Mouse (Mus musculus) heart, embryonic 11.5 days (tissue): ENCODE data around the gene Csrnp1. TPM values are rescaled to one million over a fixed set of nuclear protein-coding genes. Genes with fewer than 3 reads are reported as not detected.

Experiments used
- ATAC-seq: fragments of 200-750 bp; cut with Nextera tagmentation; replicated peaks from 2 replicates; pipeline ENCODE4 v1.8.0; 2017; ENCODE audit warnings: moderate library complexity; ENCODE audit not compliant: insufficient number of reproducible peaks, low FRiP score, low TSS enrichment
- H3K27ac ChIP-seq: fragments of 300-500 bp; sonication (generic); 2 replicates; pipeline ENCODE4 v1.5.1; 2014; ENCODE audit warnings: mild to moderate bottlenecking, low read depth, low read length
- H3K27me3 ChIP-seq: fragments of 300-500 bp; sonication (generic); 2 replicates; pipeline ENCODE4 v1.6.1; 2014; ENCODE audit warnings: mild to moderate bottlenecking, low read length, mixed read lengths; ENCODE audit not compliant: control insufficient read depth, insufficient read depth
- H3K36me3 ChIP-seq: fragments of 300-500 bp; sonication (generic); 2 replicates; pipeline ENCODE4 v1.6.1; 2014; ENCODE audit warnings: mild to moderate bottlenecking, low read length, moderate library complexity, mixed read lengths; ENCODE audit not compliant: control insufficient read depth, insufficient read depth
- H3K4me1 ChIP-seq: fragments of 300-500 bp; sonication (generic); 2 replicates; pipeline ENCODE4 v1.6.1; 2014; ENCODE audit warnings: low read length; ENCODE audit not compliant: control insufficient read depth, insufficient read depth
- H3K4me2 ChIP-seq: fragments of 300-500 bp; sonication (generic); 2 replicates; pipeline ENCODE4 v1.6.1; 2014; ENCODE audit warnings: mild to moderate bottlenecking, moderate library complexity
- H3K4me3 ChIP-seq: fragments of 300-500 bp; sonication (generic); 2 replicates; pipeline ENCODE4 v1.5.1; 2014; ENCODE audit warnings: low read depth, low read length
- H3K9ac ChIP-seq: fragments of 300-500 bp; sonication (generic); 2 replicates; pipeline ENCODE4 v1.6.1; 2014; ENCODE audit warnings: mild to moderate bottlenecking, low read depth, low read length, moderate library complexity
- H3K9me3 ChIP-seq: fragments of 300-500 bp; sonication (generic); replicated peaks from 2 replicates; pipeline ENCODE4 v1.6.1; 2016; ENCODE audit warnings: low read length; ENCODE audit not compliant: control insufficient read depth
- WGBS: fragments of 180-500 bp; shearing (Covaris S2); extraction: QIAGEN DNeasy Blood & Tissue Kit; methylation state at CpG from one replicate; pipeline ENCODE4 v1.1.7; 2014; ENCODE audit not compliant: insufficient replicate concordance; 5-methylcytosine and 5-hydroxymethylcytosine counted together
- polyA plus RNA-seq: library from polyadenylated mRNA; unstranded; fragments of >200 nt; fragmentation: Nextera tagmentation; extraction: Ambion mirVana; gene quantifications from 2 replicates; pipeline ENCODE4 v1.2.1, GENCODE M21; 2014

The Csrnp1 gene
- polyA plus RNA-seq, 1 experiment from 2014 or later: 3.3 TPM

DNA sequence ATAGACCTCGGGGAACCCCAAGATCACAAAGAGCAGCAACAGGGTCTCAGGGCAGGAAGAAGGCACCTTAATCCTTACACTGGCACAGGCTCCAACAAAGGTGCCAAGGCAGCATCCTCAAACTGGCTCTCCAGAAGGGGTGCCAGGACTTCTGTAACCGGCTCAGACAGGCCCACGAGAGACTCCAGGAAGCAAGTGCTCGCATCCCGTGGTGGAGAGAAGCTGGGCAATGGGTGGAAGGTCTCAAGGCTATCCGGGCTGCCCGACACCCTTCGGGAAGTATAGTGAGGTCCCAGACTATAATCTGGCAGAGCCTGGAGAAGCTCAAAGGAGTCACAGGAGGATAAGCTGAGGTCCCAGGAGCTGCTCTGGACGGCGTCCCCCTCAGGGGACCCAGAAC lies 12.3 kb downstream of the Csrnp1 start:
- Histone ChIP-seq H3K9me3 (no peaks in the 10 kb centered on the region), H3K36me3 (peaks cover 25% of the 10 kb centered on the region), H3K9ac (no peak overlapping the region), H3K4me1 (peaks cover 20% of the 10 kb centered on the region), H3K27ac (no peak overlapping the region; the same call in 1 of the 2 replicates), H3K4me3 (no peak overlapping the region), H3K27me3 (no peaks in the 10 kb centered on the region), H3K4me2 (no peak overlapping the region)
- WGBS: 87% methylated on average over 10 of the region's 10 CpGs
- ATAC-seq: no peak

DNA sequence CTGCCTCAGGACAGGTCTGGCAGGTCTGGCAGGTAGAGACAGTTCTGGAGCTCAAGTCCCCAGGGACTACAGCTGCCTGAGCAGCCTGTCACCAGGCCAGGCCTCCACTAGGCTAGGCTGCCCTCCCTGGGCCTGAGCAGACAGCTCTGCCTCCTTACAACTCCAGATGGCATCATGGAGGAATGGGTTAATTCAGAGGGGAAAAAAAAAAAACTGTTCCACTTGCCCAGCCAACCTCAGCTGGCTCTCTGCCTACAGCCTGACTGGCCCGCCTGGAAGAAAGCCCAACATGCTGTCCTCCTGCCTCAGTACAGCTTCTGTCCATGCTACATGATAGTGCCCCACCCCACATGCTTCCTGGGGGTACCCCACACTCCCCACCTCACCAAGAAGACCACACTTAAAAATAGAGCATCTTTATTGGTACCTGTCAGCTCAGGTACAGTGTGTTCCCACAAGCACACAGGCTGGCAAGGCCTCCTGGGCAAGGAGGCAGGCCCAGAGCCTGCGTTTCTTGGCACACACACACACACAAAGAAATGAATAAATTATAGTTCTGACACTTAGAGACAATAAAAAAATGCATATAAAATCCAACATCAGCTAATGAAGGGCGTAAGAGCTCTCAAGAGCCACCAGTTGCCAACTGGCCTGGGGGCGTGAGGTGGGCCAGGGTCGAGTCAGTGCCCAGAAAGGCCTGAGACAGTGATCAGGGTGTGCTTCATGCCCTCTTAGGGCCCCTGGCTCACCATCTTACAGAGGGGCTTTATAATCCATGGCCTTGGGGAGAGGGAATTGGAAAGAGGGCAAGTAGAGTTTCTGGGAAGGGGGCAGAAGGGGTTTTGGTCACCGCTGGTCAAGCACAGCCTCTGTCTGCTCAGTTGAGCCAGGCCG lies 13.4 kb downstream of the Csrnp1 start:
- H3K9me3 ChIP-seq: no peaks in the 10 kb centered on the region
- H3K4me2 ChIP-seq: no peak overlapping the region
- WGBS: 85% methylated on average over 7 of the region's 7 CpGs
- H3K27ac ChIP-seq: no peak overlapping the region
- H3K27me3 ChIP-seq: no peaks in the 10 kb centered on the region
- no peak overlapping the region for H3K9ac ChIP-seq
- ATAC-seq: no peak
- peaks cover 11% of the 10 kb centered on the region for H3K4me1 ChIP-seq
- peaks cover 25% of the 10 kb centered on the region for H3K36me3 ChIP-seq
- H3K4me3 ChIP-seq: no peak overlapping the region

DNA sequence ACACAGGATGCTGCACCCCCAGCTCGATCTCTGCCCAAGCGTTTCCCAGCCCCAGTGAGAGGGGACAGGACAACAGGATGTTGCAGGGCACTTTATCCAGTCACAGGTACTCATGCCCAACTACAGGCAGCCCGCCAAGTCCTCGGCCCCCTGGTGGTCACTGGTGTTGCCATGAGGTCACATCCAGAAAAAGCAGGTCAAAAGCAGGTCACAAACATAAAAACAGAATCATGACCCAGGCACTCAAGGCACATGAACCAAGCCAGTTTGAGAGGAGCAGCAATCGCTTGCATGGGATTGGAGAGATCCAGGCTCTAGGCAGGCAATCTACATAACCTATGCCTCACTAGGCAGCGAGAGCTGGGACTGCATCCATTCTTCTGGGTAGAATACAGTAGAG lies 14.2 kb downstream of the Csrnp1 start:
- 36% methylated on average over 6 of the region's 6 CpGs for WGBS
- no peak overlapping the region for H3K9ac ChIP-seq
- H3K27ac ChIP-seq: no peak overlapping the region
- H3K36me3 ChIP-seq: peaks cover 23% of the 10 kb centered on the region
- peaks cover 11% of the 10 kb centered on the region for H3K4me1 ChIP-seq
- no peaks in the 10 kb centered on the region for H3K9me3 ChIP-seq
- no peak overlapping the region for H3K4me3 ChIP-seq
- ATAC-seq: no peak
- no peak overlapping the region for H3K4me2 ChIP-seq
- no peaks in the 10 kb centered on the region for H3K27me3 ChIP-seq

DNA sequence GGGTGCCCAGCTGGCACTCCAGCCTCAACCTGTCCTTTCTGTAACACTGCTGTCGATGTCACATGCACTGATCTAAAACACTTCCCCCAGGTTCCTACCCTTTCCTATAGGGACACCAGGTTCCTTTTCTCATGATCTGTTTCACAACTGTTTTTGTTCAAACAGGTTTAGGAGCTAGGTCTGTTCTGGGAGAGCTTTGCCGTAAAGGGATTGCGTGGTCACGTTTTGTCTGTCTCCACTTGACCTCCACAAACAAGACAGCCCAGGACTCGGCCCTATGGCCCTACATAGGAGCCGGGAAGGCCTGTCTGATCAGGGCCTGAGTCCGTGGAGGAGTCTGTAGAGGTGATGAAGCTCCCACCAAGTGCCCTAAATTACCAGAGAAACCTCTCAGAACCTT lies 14.6 kb downstream of the Csrnp1 start:
- Histone ChIP-seq H3K4me2 (no peak overlapping the region), H3K27me3 (no peaks in the 10 kb centered on the region), H3K27ac (no peak overlapping the region), H3K9me3 (no peaks in the 10 kb centered on the region), H3K36me3 (peaks cover 20% of the 10 kb centered on the region), H3K4me3 (no peak overlapping the region), H3K9ac (no peak overlapping the region), H3K4me1 (peaks cover 11% of the 10 kb centered on the region)
- 70% methylated on average over 7 of the region's 7 CpGs for WGBS
- no peak for ATAC-seq

DNA sequence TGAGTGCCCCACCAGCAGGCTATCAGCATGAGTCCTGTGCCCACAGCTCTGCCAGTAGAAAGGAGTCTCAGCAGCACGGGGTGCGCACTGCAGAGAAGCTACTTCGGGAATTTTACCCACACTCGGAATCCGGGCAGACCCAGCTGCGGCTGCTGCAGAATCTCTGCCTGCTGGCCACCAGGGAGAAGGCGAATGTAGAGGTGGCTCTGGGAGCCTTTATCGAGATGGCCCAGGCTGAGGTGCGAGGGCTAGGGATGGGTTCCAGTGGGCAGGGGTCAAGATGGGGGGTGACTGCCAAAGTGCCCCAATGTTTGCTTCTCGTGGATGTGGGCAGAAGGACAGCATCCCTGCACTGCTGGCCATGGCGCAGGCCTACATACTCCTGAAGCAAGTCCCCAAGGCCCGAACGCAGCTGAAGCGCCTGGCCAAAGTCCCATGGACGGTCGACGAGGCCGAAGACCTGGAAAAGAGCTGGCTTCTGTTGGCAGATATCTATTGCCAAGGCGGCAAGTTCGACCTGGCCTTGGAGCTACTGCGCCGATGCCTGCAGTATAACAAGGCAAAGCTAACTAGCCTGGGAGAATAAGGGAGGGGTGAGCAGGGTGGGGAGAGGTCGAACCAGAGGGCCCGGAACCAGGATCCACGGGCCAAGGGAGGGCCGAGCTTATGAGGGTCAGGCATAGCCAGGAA lies 18.1 kb downstream of the Csrnp1 start:
- no peaks in the 10 kb centered on the region for H3K9me3 ChIP-seq
- H3K27ac ChIP-seq: no peak overlapping the region
- ATAC-seq: no peak
- H3K4me3 ChIP-seq: no peak overlapping the region
- H3K4me2 ChIP-seq: no peak overlapping the region
- H3K4me1 ChIP-seq: peaks cover 16% of the 10 kb centered on the region
- WGBS: 84% methylated on average over 26 of the region's 26 CpGs
- no peaks in the 10 kb centered on the region for H3K36me3 ChIP-seq
- H3K27me3 ChIP-seq: no peaks in the 10 kb centered on the region
- no peak overlapping the region for H3K9ac ChIP-seq

DNA sequence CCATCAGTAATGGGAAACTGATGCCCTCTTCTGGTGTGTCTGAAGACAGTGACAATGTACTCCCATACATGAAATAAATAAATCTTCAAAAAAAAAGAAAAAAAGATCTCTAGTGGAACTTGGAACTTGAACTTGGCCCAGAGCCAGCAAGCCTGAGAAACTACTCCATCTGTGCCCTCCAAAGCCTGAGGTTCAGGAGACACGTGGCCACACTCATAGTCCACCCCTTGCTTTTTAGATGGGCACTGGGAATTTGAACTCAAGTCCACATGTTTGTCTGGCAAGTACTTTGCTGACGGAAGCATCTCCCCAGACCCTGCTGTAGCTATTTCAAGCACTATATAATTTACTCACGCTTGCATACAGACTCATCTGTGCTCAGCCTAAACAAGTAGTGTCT lies 19.3 kb downstream of the Csrnp1 start:
- Histone ChIP-seq H3K4me2 (no peak overlapping the region), H3K27me3 (no peaks in the 10 kb centered on the region), H3K4me3 (no peak overlapping the region), H3K4me1 (peaks cover 8% of the 10 kb centered on the region), H3K9ac (no peak overlapping the region), H3K9me3 (no peaks in the 10 kb centered on the region), H3K27ac (no peak overlapping the region), H3K36me3 (no peaks in the 10 kb centered on the region)
- no peak for ATAC-seq
- whole genome bisulfite sequencing: 76% methylated on average over 3 of the region's 3 CpGs

DNA sequence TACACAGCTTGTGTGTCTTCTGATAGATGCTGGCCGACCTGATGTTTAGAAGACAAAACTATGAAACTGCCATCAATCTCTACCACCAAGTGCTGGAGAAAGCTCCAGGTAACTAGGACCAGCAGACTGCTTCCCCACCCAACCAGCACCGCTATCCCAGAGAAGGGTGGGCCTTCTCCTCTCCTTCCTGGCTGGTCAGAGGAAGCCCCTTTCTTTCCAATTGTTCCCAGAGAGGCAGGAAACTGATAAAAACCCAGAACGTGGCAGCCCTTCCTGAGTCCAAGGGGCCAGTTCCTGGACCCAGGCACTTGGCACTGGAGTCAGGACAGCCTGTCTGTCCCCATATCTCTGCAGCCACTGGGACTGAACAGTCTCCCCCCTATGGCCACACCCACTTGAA lies 20.3 kb downstream of the Csrnp1 start:
- H3K36me3 ChIP-seq: no peaks in the 10 kb centered on the region
- H3K27ac ChIP-seq: peak overlapping the region; percentile 68; the same call in 1 of the 2 replicates
- WGBS: 63% methylated on average over 3 of the region's 3 CpGs
- ATAC-seq: no peak
- H3K9ac ChIP-seq: no peak overlapping the region
- H3K4me1 ChIP-seq: peaks cover 8% of the 10 kb centered on the region
- H3K9me3 ChIP-seq: no peaks in the 10 kb centered on the region
- H3K4me2 ChIP-seq: peak overlapping the region; percentile 4; the same call in 1 of the 2 replicates
- no peak overlapping the region for H3K4me3 ChIP-seq
- no peaks in the 10 kb centered on the region for H3K27me3 ChIP-seq

DNA sequence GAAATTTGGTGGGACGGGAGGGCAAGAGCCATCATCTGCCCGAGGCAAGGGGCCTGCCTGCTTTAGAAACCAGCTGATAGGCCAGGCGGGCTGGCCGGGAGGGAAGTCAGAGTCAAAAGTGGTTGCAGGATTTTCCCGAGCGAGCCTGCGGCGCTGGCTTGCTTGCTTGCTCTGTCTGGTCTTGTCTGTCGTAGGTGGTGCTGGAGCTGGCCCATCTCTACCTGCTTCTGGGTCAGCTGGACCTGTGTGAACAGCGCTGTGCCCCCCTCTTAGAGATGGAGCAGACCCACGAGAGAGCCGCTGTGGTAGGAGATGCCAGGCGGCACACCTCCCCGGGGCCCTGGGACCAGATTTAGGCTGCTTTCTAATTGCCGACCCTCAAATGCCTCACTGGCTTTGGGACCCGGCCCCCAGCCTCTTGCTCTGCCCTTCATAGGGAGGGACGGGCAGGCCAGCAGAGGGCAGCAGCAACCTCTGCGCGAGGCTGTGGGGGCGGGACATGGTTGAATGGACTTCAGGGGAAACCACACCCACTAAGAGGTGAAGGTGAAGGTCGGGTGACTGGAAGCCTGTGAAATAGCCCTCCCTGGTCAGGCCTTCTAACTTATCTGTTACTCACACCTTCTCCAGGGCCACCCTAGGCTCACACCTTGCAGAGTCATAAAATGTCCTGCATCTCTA lies 21.3 kb downstream of the Csrnp1 start:
- ATAC-seq: peak; percentile 69
- Histone ChIP-seq H3K9ac (peak overlapping the region; percentile 56), H3K36me3 (no peaks in the 10 kb centered on the region), H3K4me1 (peaks cover 6% of the 10 kb centered on the region), H3K4me2 (peak overlapping the region; percentile 63), H3K27ac (peak overlapping the region; percentile 17; the same call in 1 of the 2 replicates), H3K9me3 (no peaks in the 10 kb centered on the region), H3K27me3 (no peaks in the 10 kb centered on the region), H3K4me3 (peak overlapping the region; percentile 32)
- 8% methylated on average over 21 of the region's 21 CpGs for WGBS
